Mouse (Mus musculus) ES-Bruce4 (cell line): ENCODE measurements at regions not wholly inside any gene's neighbourhood (a gene's known extent, or its start where the extent isn't known, plus 50 kb on each side); places are given as distances from the start of the nearest gene placed in this dataset.

ENCODE experiments used
- H3K27ac ChIP-seq: 2 replicates; pipeline ENCODE4 v1.5.1; 2012; ENCODE audit warnings: low read length, inconsistent platforms; ENCODE audit not compliant: insufficient read depth
- H3K27me3 ChIP-seq: 2 replicates; pipeline ENCODE4 v1.6.1; 2012; ENCODE audit warnings: mild to moderate bottlenecking, low read length, inconsistent platforms; ENCODE audit not compliant: control insufficient read depth, poor library complexity, insufficient read depth, severe bottlenecking
- H3K36me3 ChIP-seq: 2 replicates; pipeline ENCODE4 v1.6.1; 2012; ENCODE audit warnings: inconsistent platforms, mild to moderate bottlenecking, low read length, moderate library complexity; ENCODE audit not compliant: control insufficient read depth, poor library complexity, insufficient read depth, severe bottlenecking
- H3K4me1 ChIP-seq: one replicate; pipeline ENCODE4 v1.8.1; 2011; ENCODE audit warnings: low read length; ENCODE audit not compliant: control insufficient read depth, insufficient read depth
- H3K4me3 ChIP-seq: 2 replicates; pipeline ENCODE4 v1.5.1; 2011; ENCODE audit warnings: low read depth, mild to moderate bottlenecking, low read length
- H3K9ac ChIP-seq: 2 replicates; pipeline ENCODE4 v1.6.1; 2012; ENCODE audit warnings: low read depth, mild to moderate bottlenecking, inconsistent platforms; ENCODE audit not compliant: poor library complexity, severe bottlenecking
- H3K9me3 ChIP-seq: replicated peaks from 2 replicates; pipeline ENCODE4 v1.6.1; 2012; ENCODE audit warnings: mild to moderate bottlenecking, low read length, inconsistent platforms; ENCODE audit not compliant: control insufficient read depth, poor library complexity, insufficient read depth, severe bottlenecking
- CTCF ChIP-seq: IDR thresholded peaks from one replicate; pipeline ENCODE4 v1.8.1; 2011; ENCODE audit warnings: low read depth, low read length
- EP300 ChIP-seq: IDR thresholded peaks from 2 replicates; pipeline ENCODE4 v1.6.1; 2011; ENCODE audit warnings: low read depth, low read length; ENCODE audit not compliant: insufficient read depth
- POLR2A ChIP-seq: IDR thresholded peaks from one replicate; pipeline ENCODE4 v1.8.1; 2011; ENCODE audit warnings: low read length; ENCODE audit not compliant: insufficient read depth

- no peaks in the 10 kb centered on the region for H3K27me3 ChIP-seq
- H3K4me3 ChIP-seq: no peak overlapping the region
- H3K9ac ChIP-seq: no peak overlapping the region
- no peaks in the 10 kb centered on the region for H3K36me3 ChIP-seq
- TF ChIP-seq CTCF (no peak), POLR2A (no peak), EP300 (no peak)
- H3K27ac ChIP-seq: no peak overlapping the region
- no peaks in the 10 kb centered on the region for H3K4me1 ChIP-seq
- H3K9me3 ChIP-seq: no peaks in the 10 kb centered on the region
Measured at GRCm38 (mm10) chr16:78427470-78428041, 50.6 kb upstream of the Btg3 start.
